Mouse (Mus musculus) midbrain, embryonic 13.5 days (tissue): ENCODE measurements at regions not wholly inside any gene's neighbourhood (a gene's known extent, or its start where the extent isn't known, plus 50 kb on each side); places are given as distances from the start of the nearest gene placed in this dataset.

ENCODE experiments used
- ATAC-seq: fragments of 200-750 bp; cut with Nextera tagmentation; 2 replicates; pipeline ENCODE4 v1.8.0; 2017; ENCODE audit warnings: mild to moderate bottlenecking, moderate TSS enrichment, moderate library complexity
- H3K27ac ChIP-seq: fragments of 300-500 bp; sonication (generic); 2 replicates; pipeline ENCODE4 v1.5.1; 2015; ENCODE audit warnings: inconsistent platforms, mild to moderate bottlenecking, moderate library complexity
- H3K27me3 ChIP-seq: fragments of 300-500 bp; sonication (generic); 2 replicates; pipeline ENCODE4 v1.6.1; 2015; ENCODE audit warnings: mild to moderate bottlenecking, inconsistent platforms
- H3K36me3 ChIP-seq: fragments of 300-500 bp; sonication (generic); 2 replicates; pipeline ENCODE4 v1.6.1; 2015; ENCODE audit warnings: mild to moderate bottlenecking, inconsistent platforms
- H3K4me1 ChIP-seq: fragments of 300-500 bp; sonication (generic); replicated peaks from 2 replicates; pipeline ENCODE4 v1.6.1; 2015; ENCODE audit warnings: inconsistent platforms
- H3K4me2 ChIP-seq: fragments of 300-500 bp; sonication (generic); replicated peaks from 2 replicates; pipeline ENCODE4 v1.6.1; 2015; ENCODE audit warnings: moderate library complexity, mild to moderate bottlenecking, inconsistent platforms
- H3K4me3 ChIP-seq: fragments of 300-500 bp; sonication (generic); replicated peaks from 2 replicates; pipeline ENCODE4 v1.5.1; 2015; ENCODE audit warnings: mild to moderate bottlenecking, inconsistent platforms
- H3K9ac ChIP-seq: fragments of 300-500 bp; sonication (generic); replicated peaks from 2 replicates; pipeline ENCODE4 v1.6.1; 2015; ENCODE audit warnings: mild to moderate bottlenecking, inconsistent platforms
- H3K9me3 ChIP-seq: fragments of 300-500 bp; sonication (generic); 2 replicates; pipeline ENCODE4 v1.6.1; 2016; ENCODE audit warnings: mild to moderate bottlenecking, inconsistent platforms
- WGBS: fragments of 180-500 bp; shearing (Covaris S2); methylation state at CpG from one replicate; pipeline ENCODE4 v1.1.7; 2015; 5-methylcytosine and 5-hydroxymethylcytosine counted together

GRCm38 (mm10) chr4:16714796-16715195, 2890.5 kb upstream of the Gm12353 start:
- H3K9me3 ChIP-seq = no peaks in the 10 kb centered on the region
- no peak overlapping the region for H3K27ac ChIP-seq
- no peak overlapping the region for H3K4me2 ChIP-seq
- H3K9ac ChIP-seq = no peak overlapping the region
- H3K4me1 ChIP-seq = no peaks in the 10 kb centered on the region
- no peak overlapping the region for H3K4me3 ChIP-seq
- H3K27me3 ChIP-seq = no peaks in the 10 kb centered on the region
- ATAC-seq = no peak
- no peaks in the 10 kb centered on the region for H3K36me3 ChIP-seq

GRCm38 (mm10) chr4:16739785-16740184, 2865.5 kb upstream of the Gm12353 start:
- Histone ChIP-seq H3K9ac (no peak overlapping the region), H3K4me1 (no peaks in the 10 kb centered on the region), H3K27ac (no peak overlapping the region), H3K4me2 (no peak overlapping the region), H3K36me3 (no peaks in the 10 kb centered on the region), H3K27me3 (no peaks in the 10 kb centered on the region), H3K4me3 (no peak overlapping the region), H3K9me3 (no peaks in the 10 kb centered on the region)
- ATAC-seq = no peak
- 88% methylated on average over 3 of the region's 3 CpGs for WGBS
